Mouse (Mus musculus): ENCODE measurements around the gene Fgfr2. TPM values are rescaled to one million over a fixed set of nuclear protein-coding genes. Genes with fewer than 3 reads are reported as not detected.

Gene Fgfr2
- total RNA-seq, 1 experiment, result 37.5 TPM

- no peak for TF ChIP-seq MAFK (IDR thresholded peaks at IDR 0.05; ENCODE audit: insufficient read depth, low read depth, low read length)
- no peak for TF ChIP-seq HCFC1 (IDR thresholded peaks at IDR 0.05; ENCODE audit: borderline replicate concordance, insufficient read depth, low read length)
- TF ChIP-seq CHD2 (IDR thresholded peaks at IDR 0.05; ENCODE audit: low read depth, low read length), result no peak
- TF ChIP-seq ZC3H11A (IDR thresholded peaks at IDR 0.05; ENCODE audit: borderline replicate concordance, low read depth, low read length), result no peak
- TF ChIP-seq ZNF384 (IDR thresholded peaks at IDR 0.05; ENCODE audit: low read depth, low read length), result no peak
- H3K4me1 ChIP-seq (ENCODE audit: control insufficient read depth in 2 of 2, insufficient read depth in 2 of 2, low read length in 2 of 2, poor library complexity in 1 of 2), result peaks cover 4 to 8% of the 10 kb centered on the region in 2 experiments; a peak in 1 of 4 replicates
- no peak overlapping the region for H3K9ac ChIP-seq (ENCODE audit: insufficient read depth, low read depth, low read length, poor library complexity, severe bottlenecking)
- no peaks in the 10 kb centered on the region for H3K9me3 ChIP-seq (ENCODE audit: control insufficient read depth, insufficient read depth, low read depth, low read length)
- DNase-seq (ENCODE audit: low read depth, low spot score), result no peak
- no peak overlapping the region for H3K27ac ChIP-seq (ENCODE audit: insufficient read depth, low read depth, low read length, poor library complexity, severe bottlenecking)
- no peaks in the 10 kb centered on the region for H3K36me3 ChIP-seq (ENCODE audit: control insufficient read depth, insufficient read depth, low read length, poor library complexity, severe bottlenecking)
- no peak overlapping the region for H3K4me3 ChIP-seq (ENCODE audit: insufficient read depth in 1 of 2, low read depth in 1 of 2, low read length in 2 of 2, poor library complexity in 1 of 2, severe bottlenecking in 1 of 2)
- in situ Hi-C loops (cut with MboI; ENCODE audit: low sequenced_read_pairs in 2 of 2, unreplicated experiment in 2 of 2), result no loop called here
These were observed 2536.6 kb downstream of the Fgfr2 start for GRCm38 (mm10) chr7:130586521-130587072.

GRCm38 (mm10) chr7:130578607-130579006 lies 2544.5 kb downstream of the Fgfr2 start:
- in situ Hi-C loops (cut with MboI; ENCODE audit: low sequenced_read_pairs in 2 of 2, unreplicated experiment in 2 of 2), result no loop called here
- H3K4me1 ChIP-seq (ENCODE audit: control insufficient read depth in 2 of 2, insufficient read depth in 2 of 2, low read length in 2 of 2, poor library complexity in 1 of 2), result peaks cover 4 to 8% of the 10 kb centered on the region in 2 experiments; a peak in 2 of 4 replicates
- H3K4me3 ChIP-seq (ENCODE audit: insufficient read depth in 1 of 2, low read depth in 1 of 2, low read length in 2 of 2, poor library complexity in 1 of 2, severe bottlenecking in 1 of 2), result no peak overlapping the region
- DNase-seq (ENCODE audit: low read depth, low spot score), result no peak
- H3K9ac ChIP-seq (ENCODE audit: insufficient read depth, low read depth, low read length, poor library complexity, severe bottlenecking), result no peak overlapping the region
- no peak overlapping the region for H3K27ac ChIP-seq (ENCODE audit: insufficient read depth, low read depth, low read length, poor library complexity, severe bottlenecking)
- H3K9me3 ChIP-seq (ENCODE audit: control insufficient read depth, insufficient read depth, low read depth, low read length), result no peaks in the 10 kb centered on the region
- no peaks in the 10 kb centered on the region for H3K36me3 ChIP-seq (ENCODE audit: control insufficient read depth, insufficient read depth, low read length, poor library complexity, severe bottlenecking)
- TF ChIP-seq HCFC1 (IDR thresholded peaks at IDR 0.05; ENCODE audit: borderline replicate concordance, insufficient read depth, low read length), result no peak
- no peak for TF ChIP-seq ZNF384 (IDR thresholded peaks at IDR 0.05; ENCODE audit: low read depth, low read length)
- no peak for TF ChIP-seq MAFK (IDR thresholded peaks at IDR 0.05; ENCODE audit: insufficient read depth, low read depth, low read length)
- TF ChIP-seq ZC3H11A (IDR thresholded peaks at IDR 0.05; ENCODE audit: borderline replicate concordance, low read depth, low read length), result no peak
- TF ChIP-seq CHD2 (IDR thresholded peaks at IDR 0.05; ENCODE audit: low read depth, low read length), result no peak

- TF ChIP-seq CHD2 (IDR thresholded peaks at IDR 0.05; ENCODE audit: low read depth, low read length), result no peak
- TF ChIP-seq ZNF384 (IDR thresholded peaks at IDR 0.05; ENCODE audit: low read depth, low read length), result no peak
- TF ChIP-seq ZC3H11A (IDR thresholded peaks at IDR 0.05; ENCODE audit: borderline replicate concordance, low read depth, low read length), result no peak
- TF ChIP-seq MAFK (IDR thresholded peaks at IDR 0.05; ENCODE audit: insufficient read depth, low read depth, low read length), result no peak
These were observed 2545.1 kb downstream of the Fgfr2 start for GRCm38 (mm10) chr7:130578066-130578465.

GRCm38 (mm10) chr7:130577388-130578003 lies 2545.7 kb downstream of the Fgfr2 start, which contains the start of gene Tacc2:
TSS of gene Tacc2 (plus strand) at chr7:130577438.
- Histone ChIP-seq H3K4me1 (ENCODE audit: control insufficient read depth in 2 of 2, insufficient read depth in 2 of 2, low read length in 2 of 2, poor library complexity in 1 of 2) (peaks cover 7 to 8% of the 10 kb centered on the region in 2 experiments; a peak in 2 of 4 replicates), H3K9me3 (ENCODE audit: control insufficient read depth, insufficient read depth, low read depth, low read length) (no peaks in the 10 kb centered on the region), H3K27ac (ENCODE audit: insufficient read depth, low read depth, low read length, poor library complexity, severe bottlenecking) (no peak within 1 kb of the TSS), H3K36me3 (ENCODE audit: control insufficient read depth, insufficient read depth, low read length, poor library complexity, severe bottlenecking) (no peaks in the 10 kb centered on the region), H3K9ac (ENCODE audit: insufficient read depth, low read depth, low read length, poor library complexity, severe bottlenecking) (no peak within 1 kb of the TSS), H3K4me3 (ENCODE audit: insufficient read depth in 1 of 2, low read depth in 1 of 2, low read length in 2 of 2, poor library complexity in 1 of 2, severe bottlenecking in 1 of 2) (no peak within 1 kb of the TSS)
- no peak for TF ChIP-seq ZC3H11A (IDR thresholded peaks at IDR 0.05; ENCODE audit: borderline replicate concordance, low read depth, low read length)
- peak; percentile 64; the same call in 1 of the 2 replicates for TF ChIP-seq MAFK (IDR thresholded peaks at IDR 0.05; ENCODE audit: insufficient read depth, low read depth, low read length)
- in situ Hi-C loops (cut with MboI; ENCODE audit: low sequenced_read_pairs in 2 of 2, unreplicated experiment in 2 of 2), result no loop called here
- DNase-seq (ENCODE audit: low read depth, low spot score), result no peak

More at GRCm38 (mm10) chr7:130578066-130578465, 2545.1 kb downstream of the Fgfr2 start:
- H3K4me3 ChIP-seq (ENCODE audit: insufficient read depth in 1 of 2, low read depth in 1 of 2, low read length in 2 of 2, poor library complexity in 1 of 2, severe bottlenecking in 1 of 2), result no peak overlapping the region
- no peak overlapping the region for H3K9ac ChIP-seq (ENCODE audit: insufficient read depth, low read depth, low read length, poor library complexity, severe bottlenecking)
- no peaks in the 10 kb centered on the region for H3K9me3 ChIP-seq (ENCODE audit: control insufficient read depth, insufficient read depth, low read depth, low read length)
- peaks cover 7 to 8% of the 10 kb centered on the region in 2 experiments; a peak in 2 of 4 replicates for H3K4me1 ChIP-seq (ENCODE audit: control insufficient read depth in 2 of 2, insufficient read depth in 2 of 2, low read length in 2 of 2, poor library complexity in 1 of 2)
- DNase-seq (ENCODE audit: low read depth, low spot score), result no peak
- no peak overlapping the region for H3K27ac ChIP-seq (ENCODE audit: insufficient read depth, low read depth, low read length, poor library complexity, severe bottlenecking)
- in situ Hi-C loops (cut with MboI; ENCODE audit: low sequenced_read_pairs in 2 of 2, unreplicated experiment in 2 of 2), result no loop called here
- no peaks in the 10 kb centered on the region for H3K36me3 ChIP-seq (ENCODE audit: control insufficient read depth, insufficient read depth, low read length, poor library complexity, severe bottlenecking)
